Mouse (Mus musculus): ENCODE results near the gene Dvl3.

DNA sequence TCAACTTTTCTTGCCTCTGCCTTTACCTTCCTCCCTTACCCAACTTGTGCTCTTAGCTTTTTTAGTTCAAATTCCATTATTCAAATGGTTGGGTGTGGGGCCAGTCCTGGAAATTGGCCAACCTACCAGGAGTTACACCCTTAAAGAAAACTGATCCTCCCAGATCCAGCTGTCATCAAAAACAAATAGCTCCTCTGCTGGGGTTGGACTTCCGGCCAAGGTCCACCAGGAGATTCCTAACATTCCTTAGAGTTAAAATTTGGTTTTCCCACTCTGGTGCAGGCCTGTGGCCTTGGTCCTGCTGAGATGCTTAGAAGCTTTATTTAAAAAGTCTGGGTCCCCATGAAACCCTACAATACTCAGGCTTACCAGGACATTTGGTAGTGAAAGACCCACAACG lies 38.3 kb upstream of the Dvl3 start:
- TF ChIP-seq POLR2A (IDR thresholded peaks at IDR 0.05; ENCODE audit: extremely low read depth, insufficient read depth, low read length): no peak
- TF ChIP-seq CTCF (IDR thresholded peaks at IDR 0.05; ENCODE audit: low read depth, low read length): no peak

All from liver, adult 2 months (tissue).